Mouse (Mus musculus): Measurements from ENCODE around the gene Tmco3.

GRCm38 (mm10) chr8:13283200-13283599, 4.8 kb upstream of the Tmco3 start:
- TF ChIP-seq CTCF (IDR thresholded peaks at IDR 0.05; ENCODE audit: low read depth, low read length), result peak; percentile 4
- no peak for TF ChIP-seq EP300 (IDR thresholded peaks at IDR 0.05; ENCODE audit: insufficient read depth, low read depth, low read length)

All from ES-Bruce4 (cell line).